Mouse (Mus musculus): ENCODE measurements at regions not wholly inside any gene's neighbourhood (a gene's known extent, or its start where the extent isn't known, plus 50 kb on each side); places are given as distances from the start of the nearest gene placed in this dataset.

- Histone ChIP-seq H3K27me3 (ENCODE audit: control insufficient read depth, insufficient read depth, low read length) (no peaks in the 10 kb centered on the region), H3K27ac (replicated peaks) (no peak overlapping the region), H3K9ac (ENCODE audit: low read length) (no peak overlapping the region), H3K9me3 (ENCODE audit: control insufficient read depth, low read length) (no peaks in the 10 kb centered on the region), H3K4me2 (replicated peaks; ENCODE audit: low read depth) (no peak overlapping the region), H3K4me3 (ENCODE audit: low read depth, low read length) (no peak overlapping the region), H3K36me3 (ENCODE audit: control insufficient read depth, insufficient read depth, low read length) (no peaks in the 10 kb centered on the region), H3K4me1 (replicated peaks; ENCODE audit: control insufficient read depth, insufficient read depth) (no peaks in the 10 kb centered on the region)
- WGBS, result 67% methylated on average over 3 of the region's 3 CpGs
- TF ChIP-seq EP300 (optimal IDR thresholded peaks at IDR 0.05) (no peak), CTCF (IDR thresholded peaks at IDR 0.05; ENCODE audit: low read depth) (no peak)
- peak; percentile 15 for DNase-seq (ENCODE audit: low spot score)
- ATAC-seq (ENCODE audit: low FRiP score, low TSS enrichment), result peak; percentile 64; the same call in 1 of the 2 replicates
These were observed 226.4 kb downstream of the Gm11361 start for GRCm38 (mm10) chr13:28483727-28484126.

DNA sequence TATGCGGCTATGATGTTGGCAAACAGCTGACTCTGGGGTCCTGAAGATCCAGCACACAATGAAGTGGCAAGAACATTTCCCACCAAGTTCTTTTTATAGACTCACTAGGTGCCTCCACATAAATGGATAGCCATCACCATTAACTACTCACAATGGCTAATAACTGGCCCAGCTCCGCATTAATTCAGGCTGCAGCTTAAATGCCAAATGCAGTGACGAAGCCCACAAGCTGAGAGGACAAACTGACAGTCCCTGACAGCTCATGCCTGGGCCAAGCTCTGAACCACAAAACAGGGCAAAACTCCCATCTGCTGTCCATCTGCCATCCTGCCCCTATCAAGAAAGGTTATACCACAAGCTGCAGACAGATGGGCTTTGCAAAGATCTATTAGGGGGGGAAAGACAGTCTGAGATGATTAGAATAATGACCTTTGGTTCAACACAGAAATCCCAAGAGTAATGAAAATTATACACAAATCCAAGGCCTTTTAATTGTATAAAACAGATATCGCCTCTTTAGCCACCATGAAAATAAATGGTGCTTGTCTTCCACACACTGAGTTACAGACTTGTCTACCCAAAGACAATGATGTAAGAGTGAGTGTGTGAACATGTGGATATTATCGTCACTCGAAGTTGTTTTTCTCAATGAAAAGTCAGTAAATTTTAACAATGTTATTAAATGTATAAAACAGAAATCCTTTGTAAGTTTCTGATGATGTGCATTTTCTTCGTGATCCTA lies 224.1 kb downstream of the Gm11361 start:
- Histone ChIP-seq H3K4me1 (replicated peaks; ENCODE audit: control insufficient read depth, insufficient read depth) (no peaks in the 10 kb centered on the region), H3K27me3 (ENCODE audit: control insufficient read depth, insufficient read depth, low read length) (no peaks in the 10 kb centered on the region), H3K4me2 (replicated peaks; ENCODE audit: low read depth) (no peak overlapping the region), H3K27ac (replicated peaks) (no peak overlapping the region), H3K9ac (ENCODE audit: low read length) (no peak overlapping the region), H3K9me3 (ENCODE audit: control insufficient read depth, low read length) (no peaks in the 10 kb centered on the region), H3K36me3 (ENCODE audit: control insufficient read depth, insufficient read depth, low read length) (no peaks in the 10 kb centered on the region), H3K4me3 (ENCODE audit: low read depth, low read length) (no peak overlapping the region)
- ATAC-seq (ENCODE audit: low FRiP score, low TSS enrichment) (no peak), DNase-seq (ENCODE audit: low spot score) (no peak)
- 69% methylated on average over 7 of the region's 7 CpGs for WGBS
- TF ChIP-seq CTCF (IDR thresholded peaks at IDR 0.05; ENCODE audit: low read depth), result no peak
- TF ChIP-seq EP300 (optimal IDR thresholded peaks at IDR 0.05), result no peak

DNA sequence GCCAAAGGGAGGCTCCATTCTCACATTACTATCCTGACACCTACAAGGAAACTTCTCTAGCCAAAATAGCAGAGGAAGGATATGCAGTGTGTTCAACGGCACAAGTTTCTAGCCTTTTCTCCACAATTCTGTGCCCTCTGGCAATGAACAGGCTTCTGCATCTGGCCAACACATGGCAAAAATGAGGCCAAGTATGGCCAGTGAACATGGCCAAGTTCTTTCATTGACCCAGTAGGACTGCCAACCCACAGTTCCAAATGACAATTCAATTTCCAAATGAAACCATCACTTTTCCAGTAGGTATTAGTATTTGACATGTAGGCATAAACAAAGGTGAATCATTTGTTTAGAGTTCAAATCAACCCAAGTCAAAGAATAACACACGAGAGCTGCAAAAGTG lies 208.8 kb downstream of the Gm11361 start:
- no peaks in the 10 kb centered on the region for H3K36me3 ChIP-seq (ENCODE audit: control insufficient read depth, insufficient read depth, low read length)
- no peak for ATAC-seq (ENCODE audit: low FRiP score, low TSS enrichment)
- no peak for DNase-seq (ENCODE audit: low spot score)
- H3K27me3 ChIP-seq (ENCODE audit: control insufficient read depth, insufficient read depth, low read length), result no peaks in the 10 kb centered on the region
- no peak overlapping the region for H3K4me2 ChIP-seq (replicated peaks; ENCODE audit: low read depth)
- H3K27ac ChIP-seq (replicated peaks), result no peak overlapping the region
- WGBS, result 77% methylated on average over 2 of the region's 2 CpGs
- no peaks in the 10 kb centered on the region for H3K9me3 ChIP-seq (ENCODE audit: control insufficient read depth, low read length)
- no peak overlapping the region for H3K9ac ChIP-seq (ENCODE audit: low read length)
- H3K4me3 ChIP-seq (ENCODE audit: low read depth, low read length), result no peak overlapping the region
- no peaks in the 10 kb centered on the region for H3K4me1 ChIP-seq (replicated peaks; ENCODE audit: control insufficient read depth, insufficient read depth)
- TF ChIP-seq CTCF (IDR thresholded peaks at IDR 0.05; ENCODE audit: low read depth) (no peak), EP300 (optimal IDR thresholded peaks at IDR 0.05) (no peak)

DNA sequence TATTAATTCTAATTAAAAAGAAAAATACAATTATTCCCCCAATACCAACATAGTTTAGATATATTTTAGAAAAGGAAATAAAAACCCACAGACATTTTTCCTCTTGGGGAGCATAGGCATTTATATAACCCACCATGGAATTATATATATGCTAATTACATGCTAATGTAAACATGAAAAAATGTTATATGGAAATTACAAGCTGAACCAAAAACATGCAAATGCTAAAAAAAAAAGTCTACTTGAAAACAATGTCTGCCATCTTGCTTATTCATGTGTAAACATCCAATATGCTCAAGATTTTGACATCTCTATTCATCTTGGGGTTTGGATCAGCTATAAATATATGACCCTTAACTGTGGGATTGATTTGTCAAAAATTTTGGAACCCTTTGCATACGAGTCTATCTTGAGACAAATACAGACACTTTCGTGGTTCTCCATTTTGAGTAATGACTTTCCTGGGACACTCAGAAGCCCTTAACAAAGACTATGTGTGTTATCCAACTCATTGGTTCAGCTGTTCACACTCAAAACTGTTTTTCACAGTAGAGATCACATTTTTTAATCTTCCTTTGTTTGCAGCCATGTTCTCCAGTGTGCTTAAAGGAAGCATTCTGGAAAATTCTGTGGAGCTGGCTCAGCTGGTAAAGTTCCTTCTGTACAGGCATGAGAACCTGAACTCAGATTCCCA lies 208.0 kb downstream of the Gm11361 start:
- TF ChIP-seq CTCF (IDR thresholded peaks at IDR 0.05; ENCODE audit: low read depth), result no peak
- TF ChIP-seq EP300 (optimal IDR thresholded peaks at IDR 0.05), result no peak
- Histone ChIP-seq H3K27me3 (ENCODE audit: control insufficient read depth, insufficient read depth, low read length) (no peaks in the 10 kb centered on the region), H3K4me1 (replicated peaks; ENCODE audit: control insufficient read depth, insufficient read depth) (no peaks in the 10 kb centered on the region), H3K9me3 (ENCODE audit: control insufficient read depth, low read length) (no peaks in the 10 kb centered on the region), H3K4me3 (ENCODE audit: low read depth, low read length) (no peak overlapping the region), H3K9ac (ENCODE audit: low read length) (no peak overlapping the region), H3K27ac (replicated peaks) (no peak overlapping the region), H3K36me3 (ENCODE audit: control insufficient read depth, insufficient read depth, low read length) (no peaks in the 10 kb centered on the region), H3K4me2 (replicated peaks; ENCODE audit: low read depth) (no peak overlapping the region)
- no peak for DNase-seq (ENCODE audit: low spot score)
- ATAC-seq (ENCODE audit: low FRiP score, low TSS enrichment), result no peak
- WGBS, result 67% methylated on average over 2 of the region's 2 CpGs

- DNase-seq (ENCODE audit: low spot score) (no peak), ATAC-seq (ENCODE audit: low FRiP score, low TSS enrichment) (no peak)
- no peaks in the 10 kb centered on the region for H3K36me3 ChIP-seq (ENCODE audit: control insufficient read depth, insufficient read depth, low read length)
- no peaks in the 10 kb centered on the region for H3K9me3 ChIP-seq (ENCODE audit: control insufficient read depth, low read length)
- TF ChIP-seq CTCF (IDR thresholded peaks at IDR 0.05; ENCODE audit: low read depth) (no peak), EP300 (optimal IDR thresholded peaks at IDR 0.05) (no peak)
- H3K4me1 ChIP-seq (replicated peaks; ENCODE audit: control insufficient read depth, insufficient read depth), result no peaks in the 10 kb centered on the region
- no peak overlapping the region for H3K4me3 ChIP-seq (ENCODE audit: low read depth, low read length)
- H3K27me3 ChIP-seq (ENCODE audit: control insufficient read depth, insufficient read depth, low read length), result no peaks in the 10 kb centered on the region
- no peak overlapping the region for H3K27ac ChIP-seq (replicated peaks)
- no peak overlapping the region for H3K4me2 ChIP-seq (replicated peaks; ENCODE audit: low read depth)
- WGBS, result 89% methylated on average over 10 of the region's 10 CpGs
- H3K9ac ChIP-seq (ENCODE audit: low read length), result no peak overlapping the region
These were observed 204.0 kb downstream of the Gm11361 start for GRCm38 (mm10) chr13:28461281-28461680.

DNA sequence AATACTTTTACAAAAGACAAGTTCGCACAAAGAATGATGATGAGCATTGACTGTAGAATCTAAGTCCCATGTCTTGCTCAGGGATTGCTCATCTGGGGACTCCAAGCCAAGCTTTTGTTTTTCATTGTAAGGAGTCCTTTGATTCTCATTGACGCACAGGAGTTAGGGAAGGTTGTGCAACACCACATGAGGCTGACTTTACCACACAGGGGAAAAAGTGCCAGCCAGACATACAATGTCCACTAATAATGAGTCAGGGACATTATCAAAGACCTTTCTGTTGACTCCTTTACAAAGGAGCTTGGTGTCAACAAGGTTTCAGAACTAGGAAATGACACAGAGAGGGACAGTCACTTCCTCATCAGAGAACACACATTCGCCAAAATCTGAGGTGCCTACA lies 200.1 kb downstream of the Gm11361 start:
- Histone ChIP-seq H3K4me1 (replicated peaks; ENCODE audit: control insufficient read depth, insufficient read depth) (no peaks in the 10 kb centered on the region), H3K9ac (ENCODE audit: low read length) (no peak overlapping the region), H3K27ac (replicated peaks) (no peak overlapping the region), H3K9me3 (ENCODE audit: control insufficient read depth, low read length) (no peaks in the 10 kb centered on the region), H3K27me3 (ENCODE audit: control insufficient read depth, insufficient read depth, low read length) (no peaks in the 10 kb centered on the region), H3K36me3 (ENCODE audit: control insufficient read depth, insufficient read depth, low read length) (no peaks in the 10 kb centered on the region), H3K4me2 (replicated peaks; ENCODE audit: low read depth) (no peak overlapping the region), H3K4me3 (ENCODE audit: low read depth, low read length) (no peak overlapping the region)
- TF ChIP-seq EP300 (optimal IDR thresholded peaks at IDR 0.05) (no peak), CTCF (IDR thresholded peaks at IDR 0.05; ENCODE audit: low read depth) (no peak)
- 83% methylated on average over 3 of the region's 3 CpGs for whole genome bisulfite sequencing
- DNase-seq (ENCODE audit: low spot score) (no peak), ATAC-seq (ENCODE audit: low FRiP score, low TSS enrichment) (peak; percentile 53; the same call in 1 of the 2 replicates)
